Mouse (Mus musculus): ENCODE data around the gene Galnt2.

GRCm38 (mm10) chr8:124314803-124315202 is 83.6 kb downstream of the Galnt2 start:
- peak; percentile 48 for TF ChIP-seq CTCF (IDR thresholded peaks at IDR 0.05; ENCODE audit: low read depth)
- TF ChIP-seq EP300 (IDR thresholded peaks at IDR 0.05; ENCODE audit: low read depth), result no peak

Data from heart, postnatal 0 days (tissue).